Mouse (Mus musculus) naive thymus-derived CD4-positive, alpha-beta T cell, adult 2 months (primary cell): ENCODE data around the gene Vwa1.
"Not testable (repeated sequence)": the region's sequence is repeated elsewhere in the genome, so short reads cannot be mapped to it uniquely, and the experiment has no call there.

Experiments
- DNase-seq: peaks from one replicate; pipeline ENCODE4 v3.0.0-alpha.2; 2011; ENCODE audit warnings: low read depth

Vwa1 gene

DNA sequence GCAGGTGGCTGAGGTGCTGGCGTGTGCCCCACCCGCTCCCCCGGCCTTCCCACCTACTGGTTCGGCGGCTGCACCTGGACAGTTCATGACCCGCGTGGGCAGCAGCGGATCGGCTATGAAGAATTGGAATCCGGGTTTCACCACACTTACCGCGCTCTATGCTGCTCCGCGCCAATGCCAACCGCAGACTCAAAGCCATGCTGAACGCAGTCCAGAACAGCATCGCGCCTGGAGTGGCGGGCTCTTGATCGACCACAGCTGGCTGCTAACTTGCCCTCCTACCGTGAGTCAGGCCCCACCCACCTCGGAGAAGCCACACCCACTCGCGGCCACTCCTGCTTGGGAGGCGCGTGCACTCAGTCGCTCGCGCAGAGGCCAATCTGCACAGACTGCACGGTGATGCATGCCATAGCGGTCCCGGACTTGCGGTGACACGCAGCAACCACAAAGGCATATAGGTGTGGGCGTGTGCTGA, at the start of gene Vwa1:
Gene Vwa1 (minus strand): TSS at position 419 of the 475 bp plus-strand sequence.
- peak; percentile 86 for DNase-seq

DNA sequence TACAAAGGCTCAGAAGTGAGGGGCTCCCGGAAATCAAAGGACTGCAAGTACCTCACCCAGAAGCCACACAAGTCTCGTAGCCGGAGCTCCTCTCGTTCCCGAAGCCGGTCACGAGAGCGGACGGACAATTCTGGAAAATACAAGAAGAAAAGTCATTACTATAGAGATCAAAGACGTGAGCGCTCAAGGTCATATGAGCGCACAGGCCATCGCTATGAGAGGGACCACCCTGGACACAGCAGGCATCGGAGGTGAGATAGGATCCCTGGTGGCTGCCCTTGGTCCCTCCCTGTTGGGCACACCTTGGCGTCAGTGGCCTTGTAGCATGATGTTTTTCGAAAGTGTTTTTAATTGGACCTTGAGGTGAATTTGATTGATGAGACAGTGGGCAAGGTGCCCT, 48.9 kb upstream of the Vwa1 start:
- no peak for DNase-seq

DNA sequence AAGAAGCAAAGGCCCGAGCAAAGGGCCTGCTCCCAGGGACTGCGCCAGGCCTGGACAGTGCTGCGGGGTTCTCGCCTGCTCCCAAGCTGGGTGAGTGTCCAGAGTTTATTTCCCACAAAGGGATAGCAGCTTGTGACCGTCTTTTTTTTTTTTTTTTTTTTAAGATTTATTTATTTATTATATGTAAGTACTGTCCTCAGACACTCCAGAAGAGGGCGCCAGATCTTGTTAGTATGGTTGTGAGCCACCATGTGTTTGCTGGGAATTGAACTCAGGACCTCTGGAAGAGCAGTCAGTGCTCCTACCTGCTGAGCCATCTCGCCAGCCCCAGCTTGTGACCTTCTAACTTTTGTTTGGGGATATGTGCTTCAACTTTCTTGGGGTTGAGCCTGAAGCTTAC, 46.5 kb upstream of the Vwa1 start:
- peak; percentile 65 for DNase-seq

DNA sequence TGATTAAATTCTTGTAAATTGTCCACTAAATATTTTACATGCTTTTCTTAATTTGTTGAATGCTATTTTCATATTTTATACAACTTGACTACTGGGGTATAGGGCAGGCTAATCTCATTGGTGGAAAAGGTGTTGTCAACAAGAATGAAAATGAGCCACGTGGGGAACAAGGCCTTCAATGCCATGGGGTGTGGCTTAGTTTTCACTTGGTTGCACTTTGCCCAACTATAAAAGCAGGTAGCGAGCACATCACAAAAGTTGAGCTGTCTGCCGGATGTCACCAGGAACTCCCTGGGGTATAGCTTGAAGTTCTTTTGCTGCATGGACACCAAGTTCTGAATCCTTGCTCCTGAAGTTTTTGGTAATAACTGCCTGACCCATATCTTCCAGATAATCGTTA, 43.0 kb upstream of the Vwa1 start:
- DNase-seq: no peak

DNA sequence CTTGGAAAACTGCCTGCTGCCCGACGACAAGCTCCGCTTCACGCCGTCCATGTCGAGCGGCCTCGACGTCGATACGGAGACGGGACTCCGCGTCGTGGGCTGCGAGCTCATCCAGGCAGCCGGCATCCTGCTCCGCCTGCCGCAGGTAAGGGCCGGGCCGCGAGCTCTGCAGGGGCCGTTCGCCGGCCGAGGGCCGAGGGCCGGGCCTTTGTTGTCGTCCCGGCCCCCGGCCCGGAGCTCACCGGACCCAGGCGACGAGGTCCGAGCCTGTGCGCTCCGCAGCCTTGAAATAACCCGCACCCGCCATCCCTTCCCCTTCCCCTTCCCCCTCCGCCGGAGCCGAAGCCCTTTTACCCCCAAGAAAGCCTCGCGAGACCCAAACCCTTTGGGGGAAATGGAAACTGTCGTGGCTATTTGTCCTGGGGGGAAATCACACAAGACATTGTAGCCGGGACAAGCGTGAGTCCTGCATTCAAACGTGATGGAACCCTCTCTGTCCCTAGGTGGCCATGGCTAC, 38.2 kb upstream of the Vwa1 start:
- peak; percentile 50 for DNase-seq

DNA sequence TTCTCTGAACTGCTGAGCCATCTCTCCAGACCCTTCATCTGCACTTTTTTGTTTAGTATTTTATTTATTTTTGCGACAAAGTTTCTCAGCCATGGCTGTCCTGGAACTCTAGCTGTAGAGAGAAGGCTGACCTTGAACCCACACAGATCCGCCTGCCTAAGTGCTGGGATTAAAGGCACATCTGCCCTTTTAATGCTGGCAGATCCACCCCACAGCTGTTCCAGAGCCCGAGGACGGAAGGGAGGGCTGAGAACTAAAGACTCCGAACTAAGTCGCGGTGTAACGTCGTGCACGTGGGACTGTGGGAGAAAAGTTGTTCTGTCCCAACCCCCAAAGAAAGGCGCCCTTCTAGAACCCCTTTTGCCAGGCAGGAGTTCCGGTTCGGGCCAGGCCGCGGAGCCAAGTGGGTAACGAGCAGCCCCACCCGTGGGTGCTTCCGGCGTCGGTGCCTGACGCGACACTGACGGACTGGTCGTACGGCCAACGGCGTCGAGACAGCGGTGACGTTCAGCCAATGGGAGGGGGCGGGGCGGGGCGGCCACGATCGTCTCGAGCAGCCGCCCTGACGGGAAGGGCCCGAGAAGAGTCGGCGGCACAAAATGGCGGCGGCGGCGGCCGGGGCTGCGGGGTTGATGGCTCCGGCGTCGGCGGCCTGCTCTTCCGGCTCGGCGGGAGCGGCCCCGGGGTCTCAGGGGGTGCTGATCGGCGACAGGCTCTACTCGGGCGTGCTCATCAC, 37.6 kb upstream of the Vwa1 start, which contains the start of gene Ccnl2:
Gene Ccnl2 (plus strand): TSS at position 561 of the 736 bp plus-strand sequence.
- DNase-seq: peak; percentile 99

DNA sequence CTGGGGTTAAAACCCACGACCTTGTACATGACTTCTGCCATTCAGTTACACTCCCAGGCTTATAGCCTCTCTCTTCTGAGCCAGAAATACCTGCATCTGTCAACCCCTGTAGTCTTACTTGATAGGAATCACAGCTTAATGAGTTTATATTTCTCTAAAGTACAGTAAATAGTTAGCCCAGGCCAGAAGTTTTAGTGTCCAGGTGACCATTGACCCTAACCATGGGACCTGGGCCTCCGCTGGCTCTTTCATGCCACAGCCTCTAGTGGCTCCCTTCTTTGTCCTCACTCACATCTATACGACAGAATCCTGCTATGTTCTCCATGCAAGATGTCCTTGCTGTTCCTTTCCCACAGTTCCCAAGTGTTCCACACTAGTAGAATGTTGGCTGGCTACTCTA, 33.3 kb upstream of the Vwa1 start:
- DNase-seq: no peak

DNA sequence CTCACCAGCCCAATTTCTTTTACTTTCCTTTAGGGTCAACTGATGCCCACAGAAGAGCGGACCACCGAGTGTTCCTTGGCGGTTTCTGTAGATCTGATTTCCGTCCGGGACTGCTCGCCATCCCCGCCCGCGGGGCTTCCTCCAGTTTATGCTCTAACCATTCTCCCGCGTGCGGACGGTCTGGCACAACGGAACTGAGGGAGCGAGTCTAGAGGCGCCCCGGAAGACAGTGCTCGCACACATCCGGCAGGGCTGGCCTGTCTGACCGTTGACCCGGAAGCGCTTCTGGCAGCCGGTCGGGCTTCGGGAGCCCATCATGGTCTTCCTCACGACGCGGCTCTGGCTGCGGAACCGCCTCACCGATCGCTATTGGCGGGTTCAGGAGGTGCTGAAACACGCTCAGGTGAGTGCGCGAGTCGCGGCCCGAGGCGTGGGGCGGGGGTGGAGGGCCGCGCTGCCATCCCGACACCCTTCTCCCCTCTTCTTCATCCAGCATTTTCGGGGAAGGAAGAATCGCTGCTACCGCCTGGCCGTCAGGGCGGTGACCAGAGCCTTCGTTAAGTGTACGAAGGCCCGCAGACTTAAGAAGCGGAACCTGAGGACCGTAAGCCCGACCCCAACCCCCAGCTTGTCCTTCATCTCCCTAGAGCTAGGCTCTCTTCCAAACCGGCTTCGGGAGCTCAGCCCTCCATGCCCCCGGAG, 29.0 kb upstream of the Vwa1 start:
- peak; percentile 97 for DNase-seq

DNA sequence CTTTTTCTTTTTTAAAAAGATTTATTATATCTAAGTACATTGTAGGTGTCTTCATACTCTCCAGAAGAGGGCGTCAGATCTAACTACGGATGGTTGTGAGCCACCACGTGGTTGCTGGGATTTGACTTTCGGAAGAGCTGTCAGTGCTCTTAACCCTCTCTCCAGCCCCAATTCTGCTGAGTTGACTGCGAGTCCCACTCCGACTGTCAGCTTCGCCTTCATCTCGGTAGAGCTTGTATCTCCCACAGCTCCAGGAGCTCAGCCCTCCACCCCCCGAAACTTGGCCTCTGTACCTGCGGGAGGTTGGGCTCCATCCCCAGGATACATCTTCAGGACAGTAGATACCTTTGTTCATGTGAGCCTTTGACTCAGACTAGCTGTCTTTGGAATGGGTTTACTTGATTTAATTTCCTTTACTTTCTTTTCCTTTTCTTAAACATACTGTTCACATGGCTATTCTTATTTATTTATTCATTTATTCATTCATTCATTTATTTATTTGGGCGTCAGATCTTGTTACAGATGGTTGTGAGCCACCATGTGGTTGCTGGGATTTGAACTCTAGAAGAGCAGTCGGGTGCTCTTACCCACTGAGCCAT, 28.3 kb upstream of the Vwa1 start, which contains the start of gene Mrpl20:
Gene Mrpl20 (plus strand): TSS at position 138 of the 599 bp plus-strand sequence.
- peak; percentile 63 for DNase-seq

DNA sequence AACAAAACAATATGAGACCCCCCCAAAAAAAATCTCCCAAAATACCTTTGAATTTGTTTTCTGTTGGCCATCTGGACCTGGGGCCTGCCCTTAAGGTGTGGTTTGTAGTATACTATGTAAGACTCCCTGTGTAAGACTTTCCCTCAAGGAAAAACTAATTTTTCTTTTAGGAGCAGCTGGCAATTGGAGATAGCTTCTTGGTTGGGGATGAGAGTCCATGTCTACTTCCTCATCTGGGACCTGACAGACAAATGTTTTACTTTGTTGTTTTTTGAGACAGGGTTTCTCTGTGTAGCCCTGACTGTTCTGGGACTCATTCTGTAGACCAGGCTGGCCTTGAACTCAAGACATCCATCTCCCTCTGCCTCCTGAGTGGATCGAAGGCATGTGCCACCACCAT, 27.6 kb upstream of the Vwa1 start:
- DNase-seq: no peak

DNA sequence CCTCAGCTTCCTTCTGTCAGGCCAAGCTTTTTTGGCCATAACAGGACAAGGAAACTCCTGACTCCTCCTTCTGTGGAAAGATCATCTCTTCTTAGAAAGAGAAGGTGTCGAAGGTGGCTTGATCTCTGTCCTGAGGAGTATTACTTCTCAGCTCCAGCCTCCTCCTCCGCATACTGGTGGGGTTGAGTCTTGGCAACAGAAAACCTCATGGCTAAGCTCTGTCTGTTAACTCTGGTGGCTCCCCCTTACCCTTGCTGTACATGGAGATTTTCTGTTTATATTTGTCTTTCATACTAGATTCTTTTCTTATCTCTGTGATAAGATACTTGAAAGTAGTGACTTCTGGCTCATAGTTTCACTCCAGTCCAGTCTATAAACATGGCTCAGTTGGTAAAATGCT, 19.2 kb upstream of the Vwa1 start:
- no peak for DNase-seq

DNA sequence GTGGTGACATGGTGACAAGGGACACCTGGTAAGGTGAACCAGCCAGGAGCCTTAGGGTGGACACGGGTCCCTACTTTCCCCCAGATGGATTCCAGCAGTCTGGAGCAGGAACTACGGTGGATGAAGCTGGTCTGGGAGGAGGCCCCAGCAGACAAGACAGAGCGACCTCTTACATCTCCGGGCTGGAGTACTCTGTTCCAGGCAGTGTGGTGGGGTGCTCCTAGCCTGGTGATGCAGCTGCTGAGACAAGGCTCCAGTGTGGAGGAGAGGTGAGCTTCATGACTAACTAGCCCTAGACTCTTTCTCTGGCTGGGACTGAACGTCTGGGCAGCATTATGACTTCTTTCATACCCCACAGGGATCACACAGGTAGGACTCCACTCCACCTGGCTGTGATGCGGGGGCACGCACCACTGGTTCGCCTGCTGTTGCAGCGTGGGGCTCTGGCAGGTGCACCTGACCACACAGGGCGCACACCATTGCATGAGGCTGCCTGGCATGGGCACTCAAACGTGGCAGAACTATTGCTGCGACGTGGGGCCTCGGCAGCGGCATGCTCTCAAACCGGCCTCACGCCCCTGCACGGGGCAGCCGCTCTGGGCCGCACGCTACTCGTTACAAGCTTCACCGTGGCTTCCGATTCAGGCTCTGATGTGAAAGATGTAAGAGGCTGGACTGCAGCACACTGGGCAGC, 16.9 kb upstream of the Vwa1 start:
- DNase-seq: no peak

DNA sequence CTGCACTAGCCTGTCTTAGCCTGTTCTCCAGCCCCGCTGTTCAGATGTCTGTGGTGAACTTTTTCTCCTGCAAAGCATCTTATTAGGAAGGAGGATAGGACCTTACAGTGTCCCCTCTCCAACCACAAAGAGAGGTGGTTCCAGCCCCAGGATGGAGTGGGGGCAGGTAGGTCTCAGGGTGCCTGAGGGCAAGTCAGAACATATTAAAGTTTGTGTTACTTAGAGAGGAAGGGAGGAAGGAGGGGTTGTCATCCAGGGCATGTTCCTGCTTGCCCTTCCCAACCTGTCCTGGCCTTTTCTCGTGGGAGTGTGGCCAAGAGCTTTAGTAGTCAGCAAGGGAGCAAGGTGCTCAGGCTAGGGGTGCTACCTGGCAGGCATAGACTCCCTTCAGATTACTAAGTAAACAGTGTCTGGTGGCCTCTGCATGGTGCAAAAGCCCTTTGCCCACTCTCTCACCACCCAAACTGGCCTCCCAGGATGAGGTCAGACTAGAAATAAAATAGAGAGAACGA, 16.2 kb upstream of the Vwa1 start:
- no peak for DNase-seq

DNA sequence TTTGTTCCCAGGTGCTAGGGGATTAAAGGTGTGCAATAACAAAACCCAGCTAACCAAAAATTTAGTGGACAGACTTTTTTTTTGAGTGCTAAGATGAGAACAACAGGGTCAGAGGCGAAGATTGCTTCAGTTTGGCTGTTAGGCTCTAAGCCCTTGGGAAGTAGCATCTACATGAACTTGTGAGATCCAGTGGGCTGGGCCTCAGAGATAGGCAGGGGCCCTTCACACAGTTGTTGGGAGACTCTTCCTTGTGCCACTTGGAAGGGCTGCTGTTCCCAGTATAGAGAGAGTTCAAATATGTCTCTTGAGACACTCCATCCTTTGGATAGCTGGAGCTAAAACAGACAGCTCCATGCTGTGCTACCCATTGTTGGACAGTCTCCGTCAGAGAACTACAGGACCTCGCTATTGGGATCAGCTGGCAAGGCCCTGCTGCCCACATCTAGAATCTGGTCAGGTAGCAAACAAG, 15.6 kb upstream of the Vwa1 start, which contains the start of gene Ankrd65:
Gene Ankrd65 (plus strand): TSS at position 419 of the 469 bp plus-strand sequence.
- DNase-seq: no peak

DNA sequence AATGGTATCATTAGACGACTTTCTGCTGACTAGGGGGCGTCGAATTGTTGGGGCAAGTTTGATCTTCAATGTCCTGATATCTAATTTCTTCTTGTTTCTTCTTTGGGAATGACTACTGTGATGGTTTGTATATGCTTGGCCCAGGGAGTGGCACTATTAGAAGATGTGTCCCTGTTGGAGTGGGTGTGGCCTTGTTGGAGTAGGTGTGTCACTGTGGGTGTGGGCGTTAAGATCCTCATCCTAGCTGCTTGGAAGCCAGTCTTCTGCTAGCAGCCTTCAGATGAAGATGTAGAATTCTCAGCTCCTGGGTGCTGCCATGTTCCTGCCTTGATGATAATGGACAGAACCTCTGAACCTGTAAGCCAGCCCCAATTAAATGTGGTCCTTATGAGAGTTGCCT, 14.3 kb upstream of the Vwa1 start:
- DNase-seq: not testable (repeated sequence)

DNA sequence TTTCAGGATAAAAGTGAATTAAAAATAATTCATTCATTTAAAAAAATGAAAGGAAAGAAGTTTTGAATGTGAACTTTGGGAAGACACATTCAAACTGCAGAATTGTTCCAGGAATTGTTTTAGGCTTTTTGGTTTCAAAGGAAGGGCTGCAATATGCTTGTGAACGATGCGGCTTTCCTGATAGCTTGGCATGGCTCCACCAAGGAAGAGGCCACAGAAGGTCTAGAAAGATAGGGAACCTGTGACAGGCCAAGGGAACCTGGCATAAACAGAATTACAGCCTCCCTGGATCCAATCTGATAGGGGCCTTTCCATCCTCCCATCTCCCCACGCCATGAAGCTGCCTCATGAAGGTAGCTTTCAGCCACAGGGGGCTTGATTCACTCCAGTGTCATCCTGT, 13.8 kb upstream of the Vwa1 start:
- no peak for DNase-seq

DNA sequence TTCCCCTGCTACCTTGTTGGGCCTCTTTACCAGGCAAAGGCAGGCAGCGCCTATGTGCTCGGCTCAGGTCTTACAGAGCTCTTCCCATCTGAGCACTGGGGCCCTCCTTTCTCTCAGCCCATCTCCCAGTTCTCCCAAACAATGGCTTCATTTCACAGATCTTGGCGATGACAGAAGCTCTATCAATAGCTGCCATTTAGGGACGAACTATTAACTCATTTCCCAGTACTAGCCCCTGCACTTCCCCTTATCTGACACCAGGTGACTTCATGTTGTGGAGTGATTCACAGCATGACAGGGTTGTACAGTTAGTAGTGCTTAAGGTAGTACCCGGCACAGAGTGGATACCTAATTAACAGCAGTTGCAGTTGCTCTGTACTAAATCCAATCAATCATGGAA, 11.3 kb upstream of the Vwa1 start, which contains the start of gene Tmem88b:
Gene Tmem88b (minus strand): TSS at position 56 of the 400 bp plus-strand sequence.
- no peak for DNase-seq

DNA sequence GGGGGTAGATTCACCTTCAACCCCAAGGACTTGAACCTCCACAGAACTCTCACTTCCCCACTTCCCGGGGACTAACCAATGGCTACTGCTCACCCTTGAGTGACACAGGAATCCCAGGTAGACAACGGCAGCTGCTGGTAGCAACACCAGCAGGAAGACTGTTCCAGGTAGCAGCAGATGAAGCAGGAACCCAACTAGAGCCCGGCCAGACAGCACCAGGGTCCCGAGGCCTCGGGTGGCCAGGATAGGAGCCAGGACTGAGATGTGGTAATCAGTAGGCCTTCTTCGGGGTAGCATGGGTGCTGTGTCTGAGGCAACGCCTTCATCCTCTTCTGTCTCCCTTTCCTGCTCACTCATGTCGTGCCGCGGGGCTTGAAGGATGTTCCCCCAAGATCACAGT, 10.7 kb upstream of the Vwa1 start:
- DNase-seq: no peak

DNA sequence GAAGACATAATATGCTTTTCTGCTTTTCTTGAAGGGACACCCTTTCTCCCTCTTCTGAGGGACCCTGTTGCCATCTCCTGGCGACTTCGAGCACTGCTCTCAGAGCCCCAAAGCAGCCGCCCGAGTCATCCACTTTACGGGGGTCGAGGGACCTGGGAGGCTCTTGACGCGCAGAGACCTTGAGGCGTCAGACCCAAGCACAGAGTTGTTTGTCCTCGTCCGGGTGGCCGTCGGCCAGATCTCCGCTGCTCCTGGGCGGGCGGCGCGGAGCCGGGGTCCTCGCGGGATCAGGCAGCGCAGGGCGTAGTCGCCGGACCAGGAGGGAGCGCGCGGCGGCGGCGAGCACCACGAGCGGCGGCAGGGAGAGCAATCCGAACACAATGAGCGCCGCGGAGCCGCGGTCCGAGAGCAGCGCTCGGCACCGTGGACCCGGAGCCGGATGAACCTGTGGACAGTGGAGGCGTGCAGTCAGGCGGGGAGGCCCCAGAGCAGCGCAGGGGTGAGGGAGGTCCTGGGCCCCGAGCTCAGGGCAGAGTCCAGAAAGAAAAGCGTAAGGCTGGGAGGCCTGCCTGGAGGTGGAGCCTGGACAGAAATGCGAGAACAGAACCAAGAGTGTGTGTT, 9.7 kb upstream of the Vwa1 start:
- peak; percentile 75 for DNase-seq

DNA sequence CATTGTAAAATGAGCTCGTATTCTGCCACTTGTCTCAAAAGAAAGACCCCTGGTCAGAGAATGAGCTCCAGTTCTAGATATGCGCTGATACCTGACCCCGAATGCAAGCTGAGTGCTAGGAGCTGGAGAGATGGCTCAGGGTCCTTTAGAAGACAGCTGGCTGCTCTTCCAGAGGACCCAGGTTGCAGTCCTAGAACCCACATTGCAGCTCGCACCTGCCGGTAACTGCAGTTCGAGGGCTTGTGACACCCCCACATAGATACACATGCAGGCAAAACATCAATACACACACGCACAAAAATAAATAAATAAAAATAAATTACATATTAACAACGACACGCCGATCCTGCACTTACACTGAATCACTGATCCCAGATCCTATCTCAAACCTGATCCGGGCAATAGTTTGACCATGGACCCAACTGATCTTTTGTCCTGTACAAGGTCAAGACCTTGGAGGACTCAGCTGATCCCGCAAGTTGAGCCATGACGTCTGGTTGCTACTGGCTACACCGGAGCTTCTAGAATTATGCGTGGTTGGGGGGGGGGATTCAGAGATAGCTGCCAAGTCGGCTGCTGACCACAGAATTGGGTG, 9.1 kb upstream of the Vwa1 start:
- no peak for DNase-seq

DNA sequence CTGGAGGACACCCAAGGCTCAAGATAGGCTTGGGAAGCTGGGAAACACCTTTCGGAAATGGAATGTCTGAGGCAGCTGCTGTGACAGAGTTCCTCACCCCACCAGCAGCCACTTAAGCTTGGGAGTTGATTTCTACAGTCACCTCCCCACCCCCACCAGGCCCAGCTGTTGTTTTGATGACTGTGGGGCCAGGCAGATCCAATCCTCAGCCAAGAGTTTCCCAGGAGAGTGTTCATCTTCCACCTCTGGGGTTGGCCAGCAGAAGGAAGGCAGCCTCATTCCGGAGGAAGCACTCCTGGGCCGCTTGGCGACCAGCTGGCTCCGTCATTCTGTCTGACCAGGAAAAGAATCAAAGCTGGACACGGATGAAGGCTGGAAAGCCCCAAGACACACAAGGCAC, 6.4 kb upstream of the Vwa1 start:
- DNase-seq: no peak
